ENCODE assay signal across 8 mouse cellular contexts in the genomic region with DNA sequence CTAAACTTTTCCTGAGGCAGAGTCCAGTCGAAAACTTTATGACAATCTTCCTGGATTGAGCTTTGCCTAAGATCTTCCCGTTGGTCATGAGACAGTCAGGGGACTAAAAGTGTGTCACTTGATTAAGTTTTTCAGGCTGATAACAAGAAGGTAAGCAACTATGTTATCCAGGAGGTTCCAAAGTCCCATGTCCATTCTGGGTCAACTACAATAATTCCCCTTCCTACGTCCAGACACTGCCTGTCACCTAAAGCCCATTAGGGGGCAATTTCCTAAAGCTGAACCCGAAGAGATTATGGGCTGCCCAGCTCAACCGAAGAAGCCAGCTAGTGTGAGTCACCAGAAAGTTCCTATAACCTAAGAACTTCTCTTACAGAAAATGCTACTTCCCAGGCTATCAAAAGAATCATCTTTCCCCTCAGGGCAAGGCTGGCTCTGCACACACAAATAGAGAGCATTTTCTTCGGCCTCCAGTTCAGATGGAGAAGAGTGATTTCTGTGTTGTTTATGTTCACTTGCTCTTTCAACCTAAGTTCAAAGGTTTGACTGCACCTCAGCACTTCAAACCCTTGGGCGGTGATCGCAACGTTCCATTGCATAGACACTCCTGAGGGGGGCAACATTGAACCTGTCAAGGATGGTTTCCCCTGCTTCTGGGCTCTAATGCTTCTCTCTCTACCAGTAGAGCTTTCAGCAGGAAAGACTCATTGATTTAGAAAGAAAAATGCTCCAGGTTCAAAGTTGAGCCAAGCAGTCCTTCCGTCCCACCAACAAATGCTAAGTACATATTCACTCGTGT.
DNase-seq lines count a peak whose midpoint lies in the region; ATAC-seq and TF ChIP-seq lines count a peak whose summit lies in the region.

No protein-coding gene starts in this region.

- no peak overlapping the region for H3K9ac ChIP-seq in intestine, embryonic 14.5 days (ENCODE audit: low read length)

- H3K4me2 ChIP-seq in intestine, embryonic 14.5 days (ENCODE audit: low read length): no peak overlapping the region

- TF ChIP-seq CTCF in layer of hippocampus, adult 2 months (conservative IDR thresholded peaks at IDR 0.05): peak; percentile 78

- H3K27ac ChIP-seq in layer of hippocampus, adult 2 months: no peak overlapping the region
- no peak overlapping the region for H3K27ac ChIP-seq in intestine, embryonic 14.5 days (ENCODE audit: low read depth)

- peak; percentile 17 to 30 for DNase-seq in layer of hippocampus, adult 2 months (ENCODE audit: low spot score in 2 of 2)
- DNase-seq in layer of hippocampus, adult 8-10 months (ENCODE audit: low spot score in 2 of 2): no peak
- DNase-seq in Muller cell, postnatal 12 days (ENCODE audit: inconsistent ontology term): peak; percentile 14
- DNase-seq in cerebellum, adult 9-10 months: peak; percentile 75
- DNase-seq in intestine, embryonic 14.5 days (ENCODE audit: low spot score): no peak
- peak; percentile 46 to 59 for DNase-seq in lung, adult 18-20 months
- peak; percentile 89 for DNase-seq in thymus, postnatal 0 days (ENCODE audit: low spot score)
- no peak for DNase-seq in urinary bladder, postnatal 10 days (ENCODE audit: low spot score)

- H3K4me3 ChIP-seq in layer of hippocampus, adult 2 months: no peak overlapping the region
- no peak overlapping the region for H3K4me3 ChIP-seq in intestine, embryonic 14.5 days (ENCODE audit: low read depth, low read length)

- ATAC-seq in intestine, embryonic 14.5 days (replicated peaks; ENCODE audit: low FRiP score, low TSS enrichment, low read depth): peak; percentile 72; the same call in 1 of the 2 replicates

- WGBS in intestine, embryonic 14.5 days: 38% methylated on average over 11 of the region's 11 CpGs

- H3K9me3 ChIP-seq in intestine, embryonic 14.5 days (ENCODE audit: control insufficient read depth, low read length): no peaks in the 10 kb centered on the region

- no peaks in the 10 kb centered on the region for H3K36me3 ChIP-seq in intestine, embryonic 14.5 days (ENCODE audit: control insufficient read depth, insufficient read depth, low read length)

- no peaks in the 10 kb centered on the region for H3K27me3 ChIP-seq in intestine, embryonic 14.5 days (replicated peaks; ENCODE audit: control insufficient read depth, insufficient read depth, low read length)

- no peaks in the 10 kb centered on the region for H3K4me1 ChIP-seq in intestine, embryonic 14.5 days (replicated peaks; ENCODE audit: control insufficient read depth, insufficient read depth, low read length)

Comparison
In these comparisons a context has a peak if more than half of its experiments do, and no peak if none do; other contexts are left out.
1. DNase-seq: peak in layer of hippocampus, adult 2 months (2 of 2), Muller cell, postnatal 12 days (single experiment), cerebellum, adult 9-10 months (single experiment), lung, adult 18-20 months (2 of 2) and thymus, postnatal 0 days (single experiment); none in layer of hippocampus, adult 8-10 months (0 of 2), intestine, embryonic 14.5 days (single experiment) and urinary bladder, postnatal 10 days (single experiment).